Mouse (Mus musculus) midbrain, embryonic 10.5 days (tissue): ENCODE data around the gene Itgb8. TPM values are rescaled to one million over a fixed set of nuclear protein-coding genes. Genes with fewer than 3 reads are reported as not detected.

Experiments
- DNase-seq: peaks from one replicate; pipeline ENCODE4 v3.0.0-alpha.2; 2017; ENCODE audit warnings: low spot score
- H3K27ac ChIP-seq: fragments of 300-500 bp; sonication (generic); replicated peaks from 2 replicates; pipeline ENCODE4 v1.5.1; 2016; ENCODE audit warnings: mild to moderate bottlenecking
- H3K27me3 ChIP-seq: fragments of 300-500 bp; sonication (generic); 2 replicates; pipeline ENCODE4 v1.6.1; 2016; ENCODE audit warnings: low read depth, mild to moderate bottlenecking; ENCODE audit not compliant: poor library complexity, severe bottlenecking
- H3K36me3 ChIP-seq: fragments of 300-500 bp; sonication (generic); 2 replicates; pipeline ENCODE4 v1.6.1; 2016; ENCODE audit warnings: mild to moderate bottlenecking, moderate library complexity
- H3K4me1 ChIP-seq: fragments of 300-500 bp; sonication (generic); 2 replicates; pipeline ENCODE4 v1.6.1; 2016
- H3K4me3 ChIP-seq: fragments of 300-500 bp; sonication (generic); 2 replicates; pipeline ENCODE4 v1.5.1; 2016; ENCODE audit warnings: mild to moderate bottlenecking, moderate library complexity
- H3K9me3 ChIP-seq: fragments of 300-500 bp; sonication (generic); replicated peaks from 2 replicates; pipeline ENCODE4 v1.6.1; 2016; ENCODE audit warnings: mild to moderate bottlenecking
- WGBS: fragments of 180-500 bp; shearing (Covaris S2); methylation state at CpG from one replicate; pipeline ENCODE4 v1.1.7; 2016; 5-methylcytosine and 5-hydroxymethylcytosine counted together
- polyA plus RNA-seq: library from polyadenylated mRNA; unstranded; fragments of >200 nt; fragmentation: Nextera tagmentation; extraction: Ambion mirVana; gene quantifications from 2 replicates; pipeline ENCODE4 v1.2.1, GENCODE M21; 2016

Itgb8 gene
- polyA plus RNA-seq = 23.7 and 32.6 TPM in 2 replicates

GRCm38 (mm10) chr12:119238696-119239415, at the start of gene Itgb8:
Gene Itgb8, minus strand, starts transcription at chr12:119238802.
- Histone ChIP-seq H3K4me1 (peaks cover 64% of the 10 kb centered on the region), H3K36me3 (no peaks in the 10 kb centered on the region), H3K4me3 (peak within 1 kb of the TSS; percentile 67), H3K9me3 (no peaks in the 10 kb centered on the region), H3K27me3 (no peaks in the 10 kb centered on the region), H3K27ac (peak within 1 kb of the TSS; percentile 99)
- WGBS = under 1% methylated on average over 29 of the region's 29 CpGs
- DNase-seq = peak; percentile 88

GRCm38 (mm10) chr12:119276282-119276681, 37.7 kb upstream of the Itgb8 start:
- Histone ChIP-seq H3K4me1 (peaks cover 42% of the 10 kb centered on the region), H3K27me3 (peaks cover 7% of the 10 kb centered on the region), H3K36me3 (no peaks in the 10 kb centered on the region), H3K9me3 (no peaks in the 10 kb centered on the region), H3K27ac (no peak overlapping the region), H3K4me3 (no peak overlapping the region)
- DNase-seq = no peak
- 73% methylated on average over 1 of the region's 1 CpGs for WGBS

- 7% methylated on average over 1 of the region's 1 CpGs for WGBS
- peak overlapping the region; percentile 79 for H3K27ac ChIP-seq
- no peaks in the 10 kb centered on the region for H3K36me3 ChIP-seq
- H3K27me3 ChIP-seq = peaks cover 15% of the 10 kb centered on the region
- peak; percentile 20 for DNase-seq
- H3K4me3 ChIP-seq = no peak overlapping the region
- H3K4me1 ChIP-seq = peaks cover 42% of the 10 kb centered on the region
- H3K9me3 ChIP-seq = no peaks in the 10 kb centered on the region
Observed at GRCm38 (mm10) chr12:119273605-119274004, 35.0 kb upstream of the Itgb8 start.

GRCm38 (mm10) chr12:119271964-119272363, 33.4 kb upstream of the Itgb8 start:
- Histone ChIP-seq H3K9me3 (no peaks in the 10 kb centered on the region), H3K4me3 (no peak overlapping the region), H3K27me3 (peaks cover 15% of the 10 kb centered on the region), H3K36me3 (no peaks in the 10 kb centered on the region), H3K4me1 (peaks cover 42% of the 10 kb centered on the region), H3K27ac (0 out of 2 replicates have a peak overlapping the region, but pooled peaks have one; percentile 23)
- no peak for DNase-seq
- 72% methylated on average over 1 of the region's 1 CpGs for WGBS

- Histone ChIP-seq H3K27me3 (peaks cover 15% of the 10 kb centered on the region), H3K9me3 (no peaks in the 10 kb centered on the region), H3K36me3 (no peaks in the 10 kb centered on the region), H3K4me1 (peaks cover 35% of the 10 kb centered on the region), H3K27ac (no peak overlapping the region), H3K4me3 (no peak overlapping the region)
- WGBS = 86% methylated on average over 2 of the region's 2 CpGs
- DNase-seq = no peak
Observed at GRCm38 (mm10) chr12:119270036-119270435, 31.4 kb upstream of the Itgb8 start.

GRCm38 (mm10) chr12:119268723-119269122, 30.1 kb upstream of the Itgb8 start:
- DNase-seq = no peak
- no peaks in the 10 kb centered on the region for H3K9me3 ChIP-seq
- peaks cover 22% of the 10 kb centered on the region for H3K4me1 ChIP-seq
- WGBS = 69% methylated on average over 1 of the region's 1 CpGs
- H3K27ac ChIP-seq = no peak overlapping the region
- no peak overlapping the region for H3K4me3 ChIP-seq
- peaks cover 15% of the 10 kb centered on the region for H3K27me3 ChIP-seq
- H3K36me3 ChIP-seq = no peaks in the 10 kb centered on the region

GRCm38 (mm10) chr12:119264506-119264905, 25.9 kb upstream of the Itgb8 start:
- no peak overlapping the region for H3K4me3 ChIP-seq
- DNase-seq = no peak
- no peaks in the 10 kb centered on the region for H3K4me1 ChIP-seq
- 92% methylated on average over 3 of the region's 3 CpGs for WGBS
- no peak overlapping the region for H3K27ac ChIP-seq
- H3K9me3 ChIP-seq = no peaks in the 10 kb centered on the region
- H3K27me3 ChIP-seq = no peaks in the 10 kb centered on the region
- no peaks in the 10 kb centered on the region for H3K36me3 ChIP-seq

GRCm38 (mm10) chr12:119248581-119248980, 10.0 kb upstream of the Itgb8 start:
- Histone ChIP-seq H3K36me3 (no peaks in the 10 kb centered on the region), H3K27ac (no peak overlapping the region), H3K4me1 (peaks cover 7% of the 10 kb centered on the region), H3K27me3 (no peaks in the 10 kb centered on the region), H3K4me3 (no peak overlapping the region), H3K9me3 (no peaks in the 10 kb centered on the region)
- WGBS = 27% methylated on average over 1 of the region's 1 CpGs
- no peak for DNase-seq

GRCm38 (mm10) chr12:119241071-119241470, 2.5 kb upstream of the Itgb8 start:
- DNase-seq = no peak
- Histone ChIP-seq H3K27ac (peak overlapping the region; percentile 99), H3K4me3 (no peak overlapping the region), H3K4me1 (peaks cover 47% of the 10 kb centered on the region), H3K36me3 (no peaks in the 10 kb centered on the region), H3K27me3 (no peaks in the 10 kb centered on the region), H3K9me3 (no peaks in the 10 kb centered on the region)
- WGBS = 12% methylated on average over 1 of the region's 1 CpGs

- no peaks in the 10 kb centered on the region for H3K27me3 ChIP-seq
- no peaks in the 10 kb centered on the region for H3K36me3 ChIP-seq
- peak overlapping the region; percentile 67 for H3K4me3 ChIP-seq
- H3K4me1 ChIP-seq = peaks cover 72% of the 10 kb centered on the region
- H3K27ac ChIP-seq = peak overlapping the region; percentile 99
- WGBS = 0% methylated on average over 35 of the region's 35 CpGs
- H3K9me3 ChIP-seq = no peaks in the 10 kb centered on the region
- peak; percentile 91 for DNase-seq
Observed at GRCm38 (mm10) chr12:119237921-119238695, 494 bp downstream of the Itgb8 start.

- H3K4me3 ChIP-seq = peak overlapping the region; percentile 67
- H3K9me3 ChIP-seq = no peaks in the 10 kb centered on the region
- H3K4me1 ChIP-seq = peaks cover 76% of the 10 kb centered on the region
- no peak for DNase-seq
- peaks cover 3% of the 10 kb centered on the region; the same call in 1 of the 2 replicates for H3K36me3 ChIP-seq
- no peaks in the 10 kb centered on the region for H3K27me3 ChIP-seq
- peak overlapping the region; percentile 99 for H3K27ac ChIP-seq
- 0% methylated on average over 13 of the region's 13 CpGs for WGBS
Observed at GRCm38 (mm10) chr12:119237241-119237920, 1.2 kb downstream of the Itgb8 start.

- H3K4me3 ChIP-seq = no peak overlapping the region
- no peak overlapping the region for H3K27ac ChIP-seq
- peaks cover 45% of the 10 kb centered on the region for H3K36me3 ChIP-seq
- DNase-seq = no peak
- peaks cover 58% of the 10 kb centered on the region for H3K4me1 ChIP-seq
- H3K9me3 ChIP-seq = no peaks in the 10 kb centered on the region
- WGBS = 91% methylated on average over 2 of the region's 2 CpGs
- no peaks in the 10 kb centered on the region for H3K27me3 ChIP-seq
Observed at GRCm38 (mm10) chr12:119231831-119232230, 6.8 kb downstream of the Itgb8 start.
